Mouse (Mus musculus): ENCODE data around the gene Retsat.

Gene Retsat

GRCm38 (mm10) chr6:72590111-72590510, 8.2 kb upstream of the Retsat start:
- DNase-seq = no peak

- DNase-seq = no peak
Observed at GRCm38 (mm10) chr6:72593011-72593803, 5.1 kb upstream of the Retsat start.

GRCm38 (mm10) chr6:72593914-72594313, 4.4 kb upstream of the Retsat start:
- DNase-seq = no peak

- no peak for DNase-seq
Observed at GRCm38 (mm10) chr6:72597083-72597874, 996 bp upstream of the Retsat start.

- DNase-seq = no peak
Observed at GRCm38 (mm10) chr6:72598791-72599557, 699 bp downstream of the Retsat start.

- DNase-seq = no peak
Observed at GRCm38 (mm10) chr6:72600216-72600615, 1.9 kb downstream of the Retsat start.

- DNase-seq = no peak
Observed at GRCm38 (mm10) chr6:72600771-72601170, 2.5 kb downstream of the Retsat start.

GRCm38 (mm10) chr6:72601732-72602131, 3.5 kb downstream of the Retsat start:
- peak; percentile 81 to 85 for DNase-seq

- DNase-seq = no peak
Observed at GRCm38 (mm10) chr6:72604066-72604465, 5.8 kb downstream of the Retsat start.

GRCm38 (mm10) chr6:72607060-72607459, 8.8 kb downstream of the Retsat start:
- no peak for DNase-seq

GRCm38 (mm10) chr6:72607676-72608075, 9.4 kb downstream of the Retsat start:
- no peak for DNase-seq

- DNase-seq = no peak
Observed at GRCm38 (mm10) chr6:72608662-72609184, 10.4 kb downstream of the Retsat start.

GRCm38 (mm10) chr6:72610261-72610660, 12.0 kb downstream of the Retsat start:
- DNase-seq = no peak

- no peak for DNase-seq
Observed at GRCm38 (mm10) chr6:72615151-72615550, 16.9 kb downstream of the Retsat start.

GRCm38 (mm10) chr6:72615561-72616375, 17.5 kb downstream of the Retsat start:
- DNase-seq = peak; percentile 30 to 37

- DNase-seq = peak; percentile 96 to 97
Observed at GRCm38 (mm10) chr6:72616643-72617288, 18.5 kb downstream of the Retsat start, which contains the start of gene Tgoln1. TSS of gene Tgoln1 (minus strand) at chr6:72617000.

- DNase-seq = no peak
Observed at GRCm38 (mm10) chr6:72619734-72620532, 21.7 kb downstream of the Retsat start.

GRCm38 (mm10) chr6:72620920-72621319, 22.6 kb downstream of the Retsat start:
- no peak for DNase-seq

- DNase-seq = no peak
Observed at GRCm38 (mm10) chr6:72622917-72623316, 24.6 kb downstream of the Retsat start.

- DNase-seq = no peak
Observed at GRCm38 (mm10) chr6:72623661-72624402, 25.6 kb downstream of the Retsat start.
